Mouse (Mus musculus): Measurements from ENCODE around the gene Ttll13.

The Ttll13 gene

GRCm38 (mm10) chr7:80264606-80265005 is 18.4 kb downstream of the Ttll13 start:
- DNase-seq (ENCODE audit: low read depth, low spot score), result no peak

GRCm38 (mm10) chr7:80267764-80268163 is 21.6 kb downstream of the Ttll13 start:
- DNase-seq (ENCODE audit: low read depth, low spot score), result no peak

GRCm38 (mm10) chr7:80268897-80269750 is 22.9 kb downstream of the Ttll13 start, which contains the start of gene Vps33b:
Gene Vps33b, plus strand, starts transcription at chr7:80269649.
- peak; percentile 83 for DNase-seq (ENCODE audit: low read depth, low spot score)

DNA sequence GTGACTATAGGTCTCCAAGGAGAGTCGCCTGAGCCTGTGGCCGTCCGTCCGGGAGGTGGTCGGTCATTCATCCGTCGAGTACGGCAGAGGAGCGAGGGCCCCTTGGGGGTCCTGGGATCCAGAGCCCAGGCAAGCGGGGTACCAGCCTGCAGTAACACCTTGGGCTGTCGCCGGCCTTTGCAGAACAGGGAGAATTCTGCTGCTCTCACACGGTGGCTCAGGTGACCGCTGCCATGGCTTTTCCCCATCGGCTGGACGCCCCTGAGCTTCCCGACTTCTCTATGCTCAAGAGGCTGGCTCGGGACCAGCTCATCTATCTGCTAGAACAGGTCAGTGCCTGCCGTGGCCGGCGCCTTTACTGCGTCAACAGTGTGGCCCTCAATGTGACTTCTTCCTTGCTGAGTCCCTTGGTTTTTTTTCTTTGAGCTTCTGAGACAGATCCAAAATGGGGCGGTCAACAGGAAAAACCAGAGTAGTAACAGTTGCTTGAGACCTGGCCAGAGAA is 23.6 kb downstream of the Ttll13 start:
- no peak for DNase-seq (ENCODE audit: low read depth, low spot score)

DNA sequence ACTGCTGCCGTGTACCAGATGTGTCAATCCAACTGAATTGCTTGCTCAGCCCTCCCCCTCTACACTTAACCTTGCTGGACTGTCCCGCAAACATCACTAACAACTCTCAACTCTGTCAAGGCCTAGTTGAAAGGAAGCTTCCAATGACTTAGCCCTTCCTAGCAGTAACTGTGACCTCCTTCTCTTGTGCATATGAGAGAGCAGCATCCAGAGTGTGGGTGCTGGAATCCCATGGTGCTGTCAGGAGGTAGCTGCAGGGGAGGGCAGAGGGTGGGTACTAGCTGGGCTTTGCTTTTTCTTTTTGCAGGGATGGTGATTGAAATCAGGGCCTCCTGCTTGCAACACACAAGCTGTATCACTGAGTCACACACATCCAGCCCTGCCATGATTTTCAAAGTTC is 27.3 kb downstream of the Ttll13 start:
- DNase-seq (ENCODE audit: low read depth, low spot score), result no peak

- no peak for DNase-seq (ENCODE audit: low read depth, low spot score)
Observed at GRCm38 (mm10) chr7:80276374-80276773, 30.2 kb downstream of the Ttll13 start.

DNA sequence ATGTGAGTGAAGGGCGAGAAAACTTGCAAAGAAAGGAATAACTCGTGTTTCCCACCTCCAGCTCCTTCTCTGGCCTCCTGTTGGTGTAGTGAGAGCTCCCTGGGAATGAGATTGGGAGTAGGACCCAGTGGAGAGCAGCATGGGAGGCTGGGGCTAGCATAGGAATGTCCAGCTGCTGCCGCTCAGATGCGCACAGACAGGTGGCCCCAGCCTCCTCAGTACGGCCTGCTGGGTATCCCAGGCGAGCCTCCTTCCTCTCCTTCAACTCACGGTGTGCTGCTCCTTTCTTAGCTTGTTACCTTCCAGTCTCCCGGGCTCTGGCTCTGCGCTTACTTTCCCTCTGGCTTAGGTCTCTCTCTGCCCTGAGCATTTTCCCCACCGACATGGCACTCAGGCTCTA is 33.9 kb downstream of the Ttll13 start:
- DNase-seq (ENCODE audit: low read depth, low spot score), result no peak

GRCm38 (mm10) chr7:80280998-80281397 is 34.8 kb downstream of the Ttll13 start:
- DNase-seq (ENCODE audit: low read depth, low spot score), result no peak

GRCm38 (mm10) chr7:80281646-80282045 is 35.5 kb downstream of the Ttll13 start:
- no peak for DNase-seq (ENCODE audit: low read depth, low spot score)

DNA sequence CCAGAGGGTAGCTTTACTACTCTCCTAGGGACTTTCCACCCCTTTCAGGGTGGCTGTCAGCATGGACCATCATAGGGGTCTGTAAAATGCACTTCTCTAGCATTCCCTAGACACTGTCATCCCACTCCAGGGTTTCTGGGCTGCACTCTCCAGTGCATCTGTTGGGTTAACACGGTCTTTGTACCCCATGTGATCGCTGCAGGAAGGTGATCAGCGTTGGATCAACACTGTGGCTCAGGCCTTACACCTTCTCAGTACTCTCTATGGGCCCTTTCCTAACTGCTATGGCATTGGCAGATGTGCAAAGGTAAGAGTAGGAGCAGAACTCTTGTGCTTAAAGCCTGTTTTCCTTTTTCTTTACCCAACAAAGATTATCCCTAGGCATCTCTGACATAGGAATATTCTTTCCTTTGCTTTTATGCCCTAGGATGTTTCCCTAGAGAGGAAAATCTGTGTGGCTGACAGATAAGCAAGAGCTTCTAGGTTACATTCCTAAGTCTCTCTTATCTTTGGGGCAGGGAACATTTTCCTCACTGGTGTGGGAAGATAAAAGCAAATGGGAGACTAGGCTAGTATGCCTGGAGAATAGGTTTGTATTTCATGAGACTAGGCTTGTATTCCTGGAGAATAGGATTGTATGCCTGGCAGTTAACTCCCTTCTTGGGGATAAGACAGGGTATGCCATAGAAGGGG is 37.2 kb downstream of the Ttll13 start:
- no peak for DNase-seq (ENCODE audit: low read depth, low spot score)

DNA sequence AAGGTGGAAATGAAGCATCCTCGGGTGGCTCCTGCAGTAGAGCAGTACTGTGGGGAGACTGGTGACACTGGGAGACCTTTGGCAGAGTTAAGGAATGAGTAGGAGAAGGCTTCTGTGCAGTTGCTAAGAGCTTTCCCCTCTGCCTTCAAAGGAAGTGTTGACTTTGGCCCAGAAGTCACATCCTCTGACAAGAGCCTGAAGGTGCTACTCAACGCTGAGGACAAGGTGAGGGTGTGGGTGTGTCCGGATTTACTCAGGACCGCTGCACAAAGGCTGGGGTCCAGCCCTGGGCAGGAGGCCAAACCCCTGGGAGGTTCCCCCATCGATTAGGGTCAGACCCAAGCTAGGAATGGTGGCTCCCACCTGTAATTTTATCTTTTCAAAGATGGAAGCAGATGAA is 38.2 kb downstream of the Ttll13 start:
- DNase-seq (ENCODE audit: low read depth, low spot score), result no peak

- no peak for DNase-seq (ENCODE audit: low read depth, low spot score)
Observed at GRCm38 (mm10) chr7:80285725-80286124, 39.5 kb downstream of the Ttll13 start.

DNA sequence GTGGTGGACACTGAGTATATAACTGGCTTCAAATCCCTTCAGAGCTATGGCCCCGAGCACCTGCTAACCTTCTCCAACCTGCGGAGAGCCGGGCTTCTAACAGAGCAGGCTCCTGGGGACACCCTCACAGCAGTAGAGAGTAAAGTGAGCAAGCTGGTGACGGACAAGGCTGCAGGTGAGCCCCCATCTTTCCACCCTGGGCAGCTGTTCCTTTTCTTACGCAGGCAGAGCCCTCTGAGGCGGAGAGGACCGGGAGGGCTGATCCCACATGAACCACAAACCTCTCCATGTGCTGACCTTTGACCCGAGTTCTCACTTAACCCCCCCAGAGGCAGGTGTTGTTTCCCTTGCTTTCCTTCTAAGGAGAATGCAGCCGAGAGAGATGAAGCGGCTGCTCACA is 41.6 kb downstream of the Ttll13 start:
- no peak for DNase-seq (ENCODE audit: low read depth, low spot score)

DNA sequence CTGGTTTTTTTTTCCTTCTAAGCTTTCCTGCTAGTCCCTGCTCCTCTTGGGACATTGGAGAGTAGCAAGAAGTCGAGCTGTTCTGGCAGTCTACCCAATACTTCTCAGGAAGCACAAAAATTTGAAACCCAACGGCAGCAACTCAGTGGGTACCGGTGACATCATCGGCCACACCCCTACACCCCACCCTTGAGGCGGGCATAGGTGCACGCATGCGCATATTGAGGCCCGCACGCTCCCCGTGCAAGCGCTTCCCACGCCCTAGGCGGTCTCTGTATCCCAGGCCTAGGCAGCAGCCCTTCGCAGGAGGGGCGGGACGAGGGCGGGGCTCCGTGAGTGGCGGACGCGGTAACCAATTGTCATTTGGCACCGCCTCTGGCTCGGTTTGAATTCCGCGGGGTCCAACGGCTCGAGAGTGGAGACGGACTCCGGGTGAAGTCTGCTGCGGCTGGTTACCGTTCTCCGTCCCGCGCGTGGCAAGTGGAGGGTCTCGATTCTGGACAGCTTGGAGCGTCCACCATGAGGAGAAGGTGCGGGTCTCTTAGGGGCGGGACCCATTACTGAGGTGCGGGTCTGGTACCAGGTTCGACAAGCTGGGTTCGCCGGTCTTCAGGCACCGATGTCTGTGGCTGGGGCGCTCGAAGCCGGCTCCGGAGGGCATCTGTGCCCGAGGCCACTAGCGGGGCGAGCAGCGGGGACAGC is 48.0 kb downstream of the Ttll13 start, which contains the start of gene Prc1:
Prc1 (plus strand) TSS at position 389 of the 702 bp plus-strand sequence.
- DNase-seq (ENCODE audit: low read depth, low spot score), result peak; percentile 94

- DNase-seq (ENCODE audit: low read depth, low spot score), result peak; percentile 7
Observed at GRCm38 (mm10) chr7:80294764-80295648, 48.8 kb downstream of the Ttll13 start.

DNA sequence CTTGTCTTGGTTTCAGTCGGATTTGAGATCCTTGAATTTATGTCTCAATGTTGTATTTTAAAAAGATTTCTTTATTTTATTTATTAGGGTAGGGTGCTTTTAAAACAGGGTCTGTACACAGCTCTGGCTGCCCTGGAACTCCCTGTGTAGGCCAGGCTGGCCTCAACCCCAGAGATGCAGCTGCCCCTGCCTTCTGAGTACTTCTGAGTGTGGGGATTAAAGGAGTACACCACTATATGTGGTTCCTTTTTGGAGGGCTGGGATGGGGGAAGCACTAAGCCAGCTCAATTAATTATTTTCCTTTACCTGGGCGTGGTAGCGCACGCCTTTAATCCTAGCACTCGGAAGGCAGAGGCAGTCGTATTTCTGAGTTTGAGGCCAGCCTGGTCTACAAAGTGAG is 50.3 kb downstream of the Ttll13 start:
- no peak for DNase-seq (ENCODE audit: low read depth, low spot score)

- no peak for DNase-seq (ENCODE audit: low read depth, low spot score)
Observed at GRCm38 (mm10) chr7:80297041-80297440, 50.9 kb downstream of the Ttll13 start.

GRCm38 (mm10) chr7:80298754-80299153 is 52.6 kb downstream of the Ttll13 start:
- no peak for DNase-seq (ENCODE audit: low read depth, low spot score)

- DNase-seq (ENCODE audit: low read depth, low spot score), result no peak
Observed at GRCm38 (mm10) chr7:80299568-80299967, 53.4 kb downstream of the Ttll13 start.

- DNase-seq (ENCODE audit: low read depth, low spot score), result no peak
Observed at GRCm38 (mm10) chr7:80301522-80301921, 55.3 kb downstream of the Ttll13 start.

DNA sequence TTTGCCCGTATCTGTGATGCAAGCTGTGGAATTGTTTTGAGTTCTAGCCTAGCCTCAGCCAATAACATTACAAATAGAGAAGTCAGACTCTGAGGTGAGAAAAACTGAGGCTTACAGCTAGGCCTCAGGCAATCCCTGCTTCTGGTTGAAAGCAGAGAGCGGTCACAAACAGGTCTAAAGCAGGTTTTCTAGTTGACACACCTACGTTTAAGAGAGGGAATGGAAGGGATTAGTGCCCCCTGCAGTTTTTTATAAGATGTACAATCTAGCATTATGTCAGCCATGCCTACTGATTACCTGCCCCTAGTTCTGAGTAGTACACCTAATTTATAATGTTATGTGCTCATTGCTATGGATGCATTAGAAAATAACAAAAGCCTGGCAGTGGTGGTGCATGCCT is 61.6 kb downstream of the Ttll13 start:
- no peak for DNase-seq (ENCODE audit: low read depth, low spot score)
